Mouse (Mus musculus): ENCODE results near the gene Apbb2.

DNA sequence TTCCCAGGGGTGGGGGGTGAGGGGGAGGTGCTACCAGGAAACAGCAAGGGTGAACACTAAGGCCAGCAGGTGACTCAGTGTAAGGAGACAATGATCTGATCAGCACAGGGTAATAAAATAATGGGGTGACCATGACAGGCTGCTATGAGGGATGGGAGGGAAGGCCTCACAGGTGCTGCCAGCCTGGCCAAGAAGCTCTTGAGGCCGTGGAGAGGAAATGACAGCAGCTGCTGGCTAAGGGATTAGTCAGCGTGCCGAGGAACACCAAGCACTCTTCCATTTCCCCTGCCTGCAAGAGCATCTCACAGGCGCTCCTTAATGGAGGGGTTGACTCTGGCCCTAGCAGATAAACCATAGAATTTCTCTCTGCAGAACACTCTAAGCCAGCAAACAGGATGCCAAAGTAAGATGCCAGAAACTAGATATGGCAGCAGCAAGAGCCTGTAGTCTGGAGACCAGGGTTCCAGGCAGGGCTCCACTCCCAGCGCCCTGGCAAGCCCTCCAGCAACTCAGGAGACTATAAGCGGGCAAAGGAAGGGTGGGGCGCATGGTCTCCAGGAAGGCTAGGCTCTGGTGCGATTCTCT lies 58.9 kb downstream of the Apbb2 start:
- no peak for TF ChIP-seq CTCF (IDR thresholded peaks at IDR 0.05)
- no peak for TF ChIP-seq POLR2A (IDR thresholded peaks at IDR 0.05; ENCODE audit: insufficient read depth, low read depth, low read length)
- peak; percentile 59; the same call in 1 of the 2 replicates for TF ChIP-seq EP300 (IDR thresholded peaks at IDR 0.05; ENCODE audit: insufficient read depth, low read depth, low read length)
